Mouse (Mus musculus): ENCODE results near the gene Pgm1.
A peak's percentile ranks its signal among the peaks of the same experiment; 100 is the strongest.

Pgm1 gene

DNA sequence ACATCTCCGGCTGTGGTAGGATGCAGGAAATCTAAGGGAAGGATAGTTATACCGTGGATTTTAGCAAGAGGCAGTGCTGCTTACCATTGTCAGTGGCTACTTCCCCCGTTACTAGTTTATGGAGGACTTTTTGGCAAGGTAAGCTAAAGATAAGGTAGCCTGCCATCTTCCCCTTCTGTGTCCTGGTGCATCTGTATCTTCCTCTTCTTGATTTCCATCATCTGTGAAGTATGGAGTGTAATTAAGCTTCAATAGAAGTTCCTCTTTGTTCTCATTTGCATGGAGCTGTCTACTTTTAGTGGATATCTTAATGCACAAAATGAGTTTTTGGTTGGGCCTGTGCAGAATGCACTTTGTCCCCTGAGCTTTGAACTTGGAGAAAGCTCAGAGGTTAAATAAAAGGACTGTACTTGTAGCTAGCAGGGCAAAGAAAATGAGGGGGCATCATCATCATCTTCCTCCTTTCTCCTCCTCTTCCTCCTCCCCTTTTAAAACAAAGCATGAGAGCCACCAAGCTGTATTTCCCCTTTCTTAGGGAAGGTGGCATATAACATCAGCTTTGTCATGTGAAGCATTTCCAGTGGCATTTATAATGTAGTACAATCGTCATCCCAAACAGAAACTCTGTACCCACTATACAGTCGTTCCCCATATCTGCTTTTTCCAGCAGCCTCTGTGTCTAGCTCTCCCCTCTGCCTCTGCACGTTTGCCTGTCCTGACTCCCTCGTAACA is 29.0 kb downstream of the Pgm1 start:
- no peak for DNase-seq

GRCm38 (mm10) chr4:99959308-99959707 is 30.1 kb downstream of the Pgm1 start:
- DNase-seq: no peak

GRCm38 (mm10) chr4:99966555-99966954 is 37.3 kb downstream of the Pgm1 start:
- no peak for DNase-seq

- peak; percentile 63 to 81 for DNase-seq
These were observed 40.1 kb downstream of the Pgm1 start for GRCm38 (mm10) chr4:99969328-99969727.

DNA sequence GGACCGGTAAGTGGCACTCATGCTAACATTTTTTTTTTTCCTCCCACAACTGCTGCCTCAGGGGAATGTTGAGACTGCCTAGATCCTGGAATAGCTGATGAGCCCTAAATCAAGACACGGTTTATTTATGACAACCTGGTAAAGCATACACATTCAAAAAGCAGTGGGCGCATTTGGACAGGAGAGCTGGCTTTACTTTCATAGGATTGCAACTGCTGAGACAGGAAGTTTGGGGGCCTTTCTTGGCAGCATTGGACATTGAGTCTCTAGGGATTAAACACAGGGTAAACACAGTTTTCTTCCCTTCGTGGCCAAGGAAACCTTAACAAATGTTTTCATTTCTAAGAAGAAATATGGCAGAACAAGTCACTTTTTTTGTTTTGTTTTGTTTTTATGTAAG is 40.9 kb downstream of the Pgm1 start:
- peak in 1 of 2 experiments; percentile 16 for DNase-seq

DNA sequence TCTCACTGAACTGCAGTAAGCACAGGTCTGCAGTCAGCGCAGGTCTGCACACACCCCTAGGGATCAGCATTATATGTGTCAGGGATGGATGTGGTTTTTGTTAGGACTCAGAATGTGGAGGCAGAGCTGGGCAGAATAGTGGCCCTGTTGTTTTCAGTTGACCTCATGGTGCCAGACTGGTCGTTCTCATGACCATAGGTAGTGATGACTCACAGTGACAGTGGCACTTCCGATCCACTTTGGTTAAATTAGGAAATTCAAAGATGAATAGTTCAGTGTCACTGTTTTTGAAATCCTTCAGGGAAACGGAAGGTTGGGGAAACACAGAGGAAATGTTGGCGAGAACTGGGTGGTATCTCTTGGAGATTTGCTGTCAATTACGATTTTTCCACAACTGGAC is 43.7 kb downstream of the Pgm1 start:
- DNase-seq: no peak

DNA sequence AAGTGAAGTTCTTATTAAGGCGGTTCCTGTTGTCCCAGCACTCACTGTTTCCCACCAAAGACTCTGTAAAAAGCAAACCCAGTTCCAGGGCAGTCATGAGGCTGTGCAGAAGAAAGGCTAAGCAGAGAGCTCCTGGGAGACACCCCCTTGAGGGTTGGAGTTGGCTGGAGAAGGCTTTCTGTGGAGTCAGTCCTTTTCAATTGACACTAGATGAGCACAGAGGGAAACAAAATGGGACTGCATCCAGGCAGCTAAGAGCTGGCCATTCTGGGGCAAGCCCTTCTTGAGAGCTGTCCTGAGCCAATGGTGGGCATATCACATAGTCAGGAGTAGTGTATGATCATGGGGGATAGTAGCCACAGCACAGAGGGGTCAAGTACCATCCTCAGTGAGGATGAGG is 44.7 kb downstream of the Pgm1 start:
- no peak for DNase-seq

GRCm38 (mm10) chr4:99974375-99974774 is 45.2 kb downstream of the Pgm1 start:
- peak; percentile 9 to 43 for DNase-seq

- DNase-seq: no peak
These were observed 50.1 kb downstream of the Pgm1 start for GRCm38 (mm10) chr4:99979326-99979725.

GRCm38 (mm10) chr4:99981216-99981615 is 52.0 kb downstream of the Pgm1 start:
- DNase-seq: no peak

- DNase-seq: no peak
These were observed 54.6 kb downstream of the Pgm1 start for GRCm38 (mm10) chr4:99983652-99984368.

- no peak for DNase-seq
These were observed 55.1 kb downstream of the Pgm1 start for GRCm38 (mm10) chr4:99984369-99984752.

- no peak for DNase-seq
These were observed 55.9 kb downstream of the Pgm1 start for GRCm38 (mm10) chr4:99985086-99985485.

DNA sequence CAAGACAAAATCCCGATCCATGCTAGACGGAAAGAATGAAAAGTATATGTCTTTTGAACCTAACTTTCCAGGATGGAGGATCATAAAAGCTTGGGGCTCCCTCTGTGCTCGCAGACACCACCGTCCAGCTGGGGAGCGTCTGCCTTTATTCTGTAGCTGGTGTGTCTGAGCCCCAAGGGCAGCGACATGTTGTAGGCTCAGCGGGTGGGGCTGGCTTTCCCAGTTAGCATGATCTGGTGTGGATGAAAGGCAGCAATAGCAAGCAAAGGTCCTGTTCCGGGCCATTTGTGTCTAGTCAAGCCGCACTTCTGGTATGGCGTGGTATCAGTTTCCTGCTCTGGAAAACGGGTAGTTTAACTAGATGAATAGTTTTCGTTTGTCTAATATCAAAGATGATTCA is 56.4 kb downstream of the Pgm1 start:
- DNase-seq: no peak

- no peak for DNase-seq
These were observed 57.4 kb downstream of the Pgm1 start for GRCm38 (mm10) chr4:99986609-99987008.

- DNase-seq: peak in 1 of 2 experiments; percentile 14
These were observed 59.6 kb downstream of the Pgm1 start for GRCm38 (mm10) chr4:99988771-99989170.

DNA sequence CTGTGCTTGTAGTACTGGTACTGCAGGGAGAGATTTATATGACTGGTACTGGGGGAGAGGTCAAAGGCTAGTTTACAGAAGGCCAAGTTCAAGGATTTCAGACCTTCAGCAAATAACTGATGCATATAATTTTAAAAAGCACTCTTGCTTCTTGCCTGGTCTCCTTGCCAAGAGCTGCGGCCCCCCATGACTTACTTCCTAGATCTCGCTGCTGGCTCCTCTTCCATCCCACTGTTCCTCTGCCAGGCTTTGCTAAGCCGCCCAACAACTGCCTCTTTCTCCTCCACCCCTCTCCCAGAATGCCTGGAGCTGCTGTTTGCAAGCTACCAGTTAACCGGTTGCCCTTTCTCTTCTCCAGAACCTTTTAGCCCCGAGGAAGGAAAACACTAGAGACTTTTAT is 71.8 kb downstream of the Pgm1 start:
- peak; percentile 27 to 43 for DNase-seq

DNA sequence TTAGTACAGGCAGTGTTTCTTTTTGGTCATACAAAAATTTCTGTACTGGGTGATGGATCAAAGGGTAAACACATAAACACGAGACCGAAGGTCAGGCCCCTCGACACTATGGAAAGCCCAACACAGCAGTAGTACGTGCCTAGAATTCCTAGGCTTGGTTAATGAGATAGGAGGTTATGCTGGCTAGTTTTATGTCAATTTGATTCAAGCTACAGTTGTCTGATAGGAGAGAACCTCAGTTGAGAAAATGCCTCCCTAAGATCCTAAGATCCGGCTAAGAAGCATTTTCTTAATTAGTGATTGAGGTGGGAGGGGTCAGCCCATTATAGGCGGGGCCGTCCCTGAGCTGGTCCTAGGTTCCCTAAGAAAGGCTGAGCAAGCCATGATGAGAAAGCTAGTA is 72.6 kb downstream of the Pgm1 start:
- no peak for DNase-seq

DNA sequence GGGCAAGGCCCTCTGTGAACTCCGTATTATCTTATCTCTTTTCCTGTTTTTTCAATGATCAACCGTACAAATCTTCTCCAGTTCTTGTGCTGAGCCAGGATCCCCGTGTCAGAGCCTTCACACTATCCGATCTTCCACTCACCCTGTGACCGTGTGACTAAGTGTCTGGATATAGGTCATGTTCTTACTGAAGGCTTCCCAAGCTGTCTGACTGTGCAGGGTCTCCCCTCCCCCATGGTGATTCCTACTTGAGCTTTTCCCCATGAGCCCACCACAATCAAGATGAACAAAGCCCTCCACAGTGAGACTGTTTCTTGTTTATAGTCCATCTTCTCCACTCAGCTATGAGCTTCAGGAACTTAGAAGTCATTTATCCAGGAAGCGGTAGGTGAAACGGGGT is 78.5 kb downstream of the Pgm1 start:
- no peak for DNase-seq

DNA sequence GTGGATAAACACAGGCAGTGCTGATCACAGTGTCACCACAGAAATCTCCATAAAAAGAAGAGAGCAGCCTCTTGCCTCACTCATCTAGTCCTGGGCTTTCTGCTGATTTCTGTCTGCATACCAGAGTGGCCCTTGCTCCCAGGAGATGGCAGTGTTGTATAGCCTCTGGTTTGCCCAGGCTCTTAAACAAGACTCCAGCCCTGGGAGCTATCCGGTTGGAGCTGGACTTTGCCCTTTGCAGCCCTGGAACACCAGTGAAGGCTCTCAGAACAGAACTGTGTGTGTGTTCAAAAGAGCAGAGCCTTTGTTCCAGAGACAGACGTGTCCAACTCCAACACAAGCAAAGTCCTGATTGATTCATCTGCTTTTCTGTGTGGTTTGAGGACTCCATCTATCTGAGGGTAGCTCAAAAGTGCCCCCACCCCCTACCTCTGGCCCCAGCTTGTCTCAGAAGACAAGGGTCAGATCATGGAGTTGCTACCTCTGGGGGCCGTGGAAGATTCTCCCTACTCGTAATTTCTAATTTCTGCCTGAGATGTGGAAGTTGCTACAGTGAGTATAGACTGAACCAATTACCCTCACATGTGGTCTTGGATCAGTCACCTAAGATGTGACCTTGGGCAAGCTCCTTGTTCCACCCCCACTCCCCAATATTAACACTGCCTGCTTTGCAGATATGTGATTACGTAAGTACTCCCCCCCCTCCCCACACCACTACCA is 79.3 kb downstream of the Pgm1 start:
- peak; percentile 90 to 95 for DNase-seq

- DNase-seq: peak; percentile 41 to 79
These were observed 80.0 kb downstream of the Pgm1 start for GRCm38 (mm10) chr4:100009211-100009678.

GRCm38 (mm10) chr4:100010916-100011315 is 81.7 kb downstream of the Pgm1 start:
- peak in 1 of 2 experiments; percentile 48 for DNase-seq

DNA sequence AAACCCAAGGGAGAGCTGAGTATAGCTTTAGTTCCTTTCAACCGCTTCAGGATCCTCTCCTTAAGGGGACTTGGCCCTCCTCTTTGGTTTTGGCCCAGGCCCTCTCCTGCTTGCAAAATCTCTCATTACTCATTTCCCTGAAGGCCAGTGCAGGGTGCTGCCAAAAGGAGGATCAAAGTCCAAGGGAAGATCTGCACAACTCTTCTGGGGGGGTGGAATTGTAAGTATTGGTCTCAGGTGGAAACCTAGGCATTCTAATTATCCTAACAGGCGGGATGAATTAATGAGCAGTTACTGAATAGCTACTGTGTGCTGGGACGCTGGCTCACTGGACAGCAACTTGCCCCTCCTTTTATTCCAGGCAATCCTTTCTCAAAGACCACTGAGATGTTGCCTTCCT is 82.3 kb downstream of the Pgm1 start:
- peak; percentile 55 to 83 for DNase-seq
